Mouse (Mus musculus): Measurements from ENCODE around the gene Rsbn1l. TPM values are rescaled to one million over a fixed set of nuclear protein-coding genes. Genes with fewer than 3 reads are reported as not detected.

Rsbn1l gene
- polyA plus RNA-seq, 2 experiments: 5.9 to 8.0 TPM

DNA sequence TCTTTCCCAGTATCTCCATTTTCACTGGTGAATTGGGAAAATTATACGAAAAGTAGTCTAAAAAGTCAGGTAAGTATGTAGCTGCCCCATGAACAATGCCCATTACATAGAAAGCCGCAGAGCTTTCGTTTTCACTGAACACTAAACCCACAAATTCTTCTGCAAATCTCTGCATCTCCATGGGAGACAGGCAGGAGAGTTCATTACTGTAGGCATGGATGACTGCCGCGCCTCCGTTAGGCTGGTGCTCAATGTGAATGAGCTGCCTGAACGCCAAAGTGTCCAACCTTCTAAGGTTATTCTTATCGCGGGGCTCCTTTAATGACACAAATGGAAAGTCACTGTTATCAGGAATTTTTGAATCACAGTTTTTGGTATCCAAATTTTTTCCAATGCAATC, 36.6 kb downstream of the Rsbn1l start:
- Histone ChIP-seq H3K4me2 (replicated peaks; ENCODE audit: low read depth, low read length, severe bottlenecking) (no peak overlapping the region), H3K27me3 (ENCODE audit: control insufficient read depth, insufficient read depth, low read length) (no peaks in the 10 kb centered on the region), H3K4me3 (replicated peaks; ENCODE audit: low read length) (no peak overlapping the region), H3K9me3 (ENCODE audit: control insufficient read depth, low read length) (no peaks in the 10 kb centered on the region), H3K4me1 (ENCODE audit: control insufficient read depth, insufficient read depth, low read length) (no peaks in the 10 kb centered on the region), H3K36me3 (ENCODE audit: control insufficient read depth, insufficient read depth, low read length) (peaks cover 4% of the 10 kb centered on the region; the same call in 1 of the 2 replicates), H3K9ac (ENCODE audit: low read depth, low read length, severe bottlenecking) (no peak overlapping the region), H3K27ac (replicated peaks; ENCODE audit: low read depth, low read length) (no peak overlapping the region)
- no peak for TF ChIP-seq POLR2A (IDR thresholded peaks at IDR 0.05; ENCODE audit: borderline replicate concordance, extremely low read depth, insufficient read depth, insufficient read length)
- DNase-seq (ENCODE audit: low spot score): no peak
- ATAC-seq (ENCODE audit: low FRiP score, low read depth): no peak
- 94% methylated on average over 9 of the region's 9 CpGs for WGBS

- no peak overlapping the region for H3K4me3 ChIP-seq (replicated peaks; ENCODE audit: low read length)
- no peak for TF ChIP-seq POLR2A (IDR thresholded peaks at IDR 0.05; ENCODE audit: borderline replicate concordance, extremely low read depth, insufficient read depth, insufficient read length)
- no peak for ATAC-seq (ENCODE audit: low FRiP score, low read depth)
- H3K4me2 ChIP-seq (replicated peaks; ENCODE audit: low read depth, low read length, severe bottlenecking): no peak overlapping the region
- no peaks in the 10 kb centered on the region for H3K9me3 ChIP-seq (ENCODE audit: control insufficient read depth, low read length)
- no peaks in the 10 kb centered on the region for H3K27me3 ChIP-seq (ENCODE audit: control insufficient read depth, insufficient read depth, low read length)
- 95% methylated on average over 4 of the region's 4 CpGs for WGBS
- H3K9ac ChIP-seq (ENCODE audit: low read depth, low read length, severe bottlenecking): no peak overlapping the region
- H3K36me3 ChIP-seq (ENCODE audit: control insufficient read depth, insufficient read depth, low read length): peaks cover 6% of the 10 kb centered on the region; the same call in 1 of the 2 replicates
- H3K4me1 ChIP-seq (ENCODE audit: control insufficient read depth, insufficient read depth, low read length): no peaks in the 10 kb centered on the region
- DNase-seq (ENCODE audit: low spot score): no peak
- H3K27ac ChIP-seq (replicated peaks; ENCODE audit: low read depth, low read length): no peak overlapping the region
These were observed 37.2 kb downstream of the Rsbn1l start for GRCm38 (mm10) chr5:20918967-20919366.

DNA sequence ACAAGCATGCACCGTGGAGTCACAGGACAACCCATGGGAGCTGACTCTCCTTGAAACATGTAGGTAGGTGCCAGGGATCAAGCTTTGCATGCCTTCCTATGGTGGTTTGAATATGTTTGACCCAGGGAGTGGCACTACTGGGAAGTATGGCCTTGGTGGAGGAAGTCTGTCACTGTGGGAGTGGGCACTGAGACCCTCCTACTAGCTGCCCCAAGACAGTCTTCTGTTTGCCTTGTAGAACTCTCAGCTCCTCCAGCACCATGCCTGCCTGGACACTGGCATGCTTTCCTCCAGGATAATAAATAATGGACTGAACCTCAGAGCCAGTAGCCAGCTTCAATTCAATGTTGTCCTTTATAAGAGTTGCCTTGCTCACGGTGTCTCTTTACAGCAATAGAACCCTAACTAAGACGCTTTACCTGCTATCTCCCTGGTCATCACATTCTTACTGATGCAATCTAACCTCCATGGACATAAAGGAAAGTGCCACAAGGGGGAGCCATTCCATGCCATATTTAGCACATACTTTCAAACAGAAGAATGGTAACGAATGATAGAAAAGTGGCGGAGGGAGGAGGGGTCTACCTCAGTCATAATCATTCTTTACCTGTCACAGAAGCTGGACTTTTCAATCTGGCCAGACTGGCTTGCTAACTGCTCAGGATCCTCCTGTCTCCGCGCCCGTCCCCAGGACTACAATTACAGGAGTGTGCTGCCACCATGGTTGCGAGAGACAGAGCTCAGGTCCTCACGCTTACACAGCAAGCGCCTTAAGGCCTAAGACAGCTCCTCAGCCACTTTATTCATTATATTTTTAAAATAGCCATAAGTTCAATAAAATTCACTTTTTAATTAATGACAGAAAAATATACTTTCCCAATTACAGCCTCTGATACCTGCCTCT, 42.6 kb downstream of the Rsbn1l start:
- no peak overlapping the region for H3K9ac ChIP-seq (ENCODE audit: low read depth, low read length, severe bottlenecking)
- 68% methylated on average over 11 of the region's 11 CpGs for WGBS
- no peaks in the 10 kb centered on the region for H3K27me3 ChIP-seq (ENCODE audit: control insufficient read depth, insufficient read depth, low read length)
- H3K4me3 ChIP-seq (replicated peaks; ENCODE audit: low read length): no peak overlapping the region
- peaks cover 6% of the 10 kb centered on the region; the same call in 1 of the 2 replicates for H3K36me3 ChIP-seq (ENCODE audit: control insufficient read depth, insufficient read depth, low read length)
- no peaks in the 10 kb centered on the region for H3K9me3 ChIP-seq (ENCODE audit: control insufficient read depth, low read length)
- no peak overlapping the region for H3K4me2 ChIP-seq (replicated peaks; ENCODE audit: low read depth, low read length, severe bottlenecking)
- no peak overlapping the region for H3K27ac ChIP-seq (replicated peaks; ENCODE audit: low read depth, low read length)
- DNase-seq (ENCODE audit: low spot score): peak; percentile 72
- peak; percentile 34; the same call in 1 of the 2 replicates for ATAC-seq (ENCODE audit: low FRiP score, low read depth)
- no peak for TF ChIP-seq POLR2A (IDR thresholded peaks at IDR 0.05; ENCODE audit: borderline replicate concordance, extremely low read depth, insufficient read depth, insufficient read length)
- no peaks in the 10 kb centered on the region for H3K4me1 ChIP-seq (ENCODE audit: control insufficient read depth, insufficient read depth, low read length)

DNA sequence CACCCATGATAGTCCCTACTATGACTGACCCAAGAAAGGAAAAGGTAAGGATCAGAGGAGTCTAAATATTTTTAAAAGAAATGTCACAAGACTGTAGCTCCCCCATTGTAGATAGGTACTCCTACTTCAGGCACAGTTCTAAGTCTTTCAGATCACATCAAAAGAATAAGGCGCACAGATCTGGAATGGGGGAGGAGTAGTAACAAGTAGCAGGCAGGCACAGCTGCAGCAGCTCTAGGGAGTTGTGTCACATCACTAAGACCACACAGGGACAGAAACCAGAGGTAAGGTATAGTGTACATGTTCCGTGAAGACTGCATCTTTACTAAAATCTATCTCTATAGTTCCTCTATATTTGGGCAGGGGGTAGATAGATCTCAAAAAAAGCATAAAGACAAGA, 44.5 kb downstream of the Rsbn1l start:
- Histone ChIP-seq H3K9me3 (ENCODE audit: control insufficient read depth, low read length) (no peaks in the 10 kb centered on the region), H3K4me3 (replicated peaks; ENCODE audit: low read length) (no peak overlapping the region), H3K36me3 (ENCODE audit: control insufficient read depth, insufficient read depth, low read length) (peaks cover 16% of the 10 kb centered on the region), H3K4me1 (ENCODE audit: control insufficient read depth, insufficient read depth, low read length) (no peaks in the 10 kb centered on the region), H3K27me3 (ENCODE audit: control insufficient read depth, insufficient read depth, low read length) (no peaks in the 10 kb centered on the region), H3K9ac (ENCODE audit: low read depth, low read length, severe bottlenecking) (no peak overlapping the region), H3K4me2 (replicated peaks; ENCODE audit: low read depth, low read length, severe bottlenecking) (no peak overlapping the region), H3K27ac (replicated peaks; ENCODE audit: low read depth, low read length) (no peak overlapping the region)
- no peak for ATAC-seq (ENCODE audit: low FRiP score, low read depth)
- 81% methylated on average over 2 of the region's 2 CpGs for WGBS
- DNase-seq (ENCODE audit: low spot score): no peak
- TF ChIP-seq POLR2A (IDR thresholded peaks at IDR 0.05; ENCODE audit: borderline replicate concordance, extremely low read depth, insufficient read depth, insufficient read length): no peak

DNA sequence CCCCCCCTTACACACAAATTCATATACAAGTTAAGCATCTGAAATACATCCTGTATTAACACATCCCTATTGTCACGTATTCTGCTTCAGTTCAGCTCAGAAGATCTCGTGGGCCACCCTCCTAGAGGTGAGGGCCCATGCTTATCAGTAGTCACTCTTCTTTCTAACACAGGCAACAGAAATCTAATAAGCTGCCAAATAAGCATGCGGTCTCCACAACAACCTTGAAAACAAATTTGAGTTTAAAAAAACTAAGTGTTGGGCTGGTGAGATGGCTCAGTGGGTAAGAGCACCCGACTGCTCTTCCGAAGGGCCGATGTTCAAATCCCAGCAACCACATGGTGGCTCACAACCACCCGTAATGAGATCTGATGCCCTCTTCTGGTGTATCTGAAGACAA, 50.0 kb downstream of the Rsbn1l start:
- ATAC-seq (ENCODE audit: low FRiP score, low read depth) (no peak), DNase-seq (ENCODE audit: low spot score) (no peak)
- Histone ChIP-seq H3K9ac (ENCODE audit: low read depth, low read length, severe bottlenecking) (no peak overlapping the region), H3K4me2 (replicated peaks; ENCODE audit: low read depth, low read length, severe bottlenecking) (no peak overlapping the region), H3K4me3 (replicated peaks; ENCODE audit: low read length) (no peak overlapping the region), H3K36me3 (ENCODE audit: control insufficient read depth, insufficient read depth, low read length) (peaks cover 29% of the 10 kb centered on the region), H3K9me3 (ENCODE audit: control insufficient read depth, low read length) (no peaks in the 10 kb centered on the region), H3K4me1 (ENCODE audit: control insufficient read depth, insufficient read depth, low read length) (no peaks in the 10 kb centered on the region), H3K27me3 (ENCODE audit: control insufficient read depth, insufficient read depth, low read length) (no peaks in the 10 kb centered on the region), H3K27ac (replicated peaks; ENCODE audit: low read depth, low read length) (no peak overlapping the region)
- WGBS: 93% methylated on average over 7 of the region's 7 CpGs
- TF ChIP-seq POLR2A (IDR thresholded peaks at IDR 0.05; ENCODE audit: borderline replicate concordance, extremely low read depth, insufficient read depth, insufficient read length): no peak
